In genomic region chr5:143655511-143655943, GRCm38 (mm10) we compare ENCODE assay signal across 9 mouse cellular contexts. TPM values are rescaled to one million over a fixed set of nuclear protein-coding genes. Genes with fewer than 3 reads are reported as not detected.
A peak's percentile ranks its signal among the peaks of the same experiment; 100 is the strongest.
DNase-seq lines count a peak whose midpoint lies in the region; ATAC-seq lines count a peak whose summit lies in the region.
"Had no signal": no experiment of that assay in that cellular context is flagged by ENCODE, and none has a peak within 500 bp of the region (broad histone marks: within the 10 kb centered on the region; RNA-seq: fewer than 3 reads in every experiment).

No protein-coding gene starts in this region.

- WGBS in heart, embryonic 10.5 days = 58% methylated on average over 4 of the region's 4 CpGs
- 60% methylated on average over 4 of the region's 4 CpGs for whole genome bisulfite sequencing in lung, embryonic 15.5 days

- no peaks in the 10 kb centered on the region for H3K9me3 ChIP-seq in heart, embryonic 10.5 days
- H3K9me3 ChIP-seq in lung, embryonic 15.5 days = no peaks in the 10 kb centered on the region

- no peak for DNase-seq in heart, embryonic 10.5 days (ENCODE audit: low spot score)
- DNase-seq in heart, adult 18-20 months = no peak
- no peak for DNase-seq in lung, adult 18-20 months
- DNase-seq in mesoderm, embryonic 11.5 days (ENCODE audit: low read depth, low spot score) = peak; percentile 35
- DNase-seq in right cerebral cortex, postnatal 14 days = no peak
- DNase-seq in adrenal gland, postnatal 10 days = no peak
- DNase-seq: cerebellum, adult 2 months had no signal

- H3K4me2 ChIP-seq in lung, embryonic 15.5 days = no peak overlapping the region

- ATAC-seq in lung, embryonic 15.5 days (ENCODE audit: borderline replicate concordance, extremely low read depth, low FRiP score, low TSS enrichment) = no peak
- peak; percentile 45 for ATAC-seq in erythroid progenitor cell, adult 5-6 weeks (replicated peaks; ENCODE audit: low FRiP score, poor library complexity, severe bottlenecking)

- no peak overlapping the region for H3K4me3 ChIP-seq in heart, embryonic 10.5 days
- no peak overlapping the region for H3K4me3 ChIP-seq in lung, embryonic 15.5 days

- no peaks in the 10 kb centered on the region for H3K27me3 ChIP-seq in heart, embryonic 10.5 days (ENCODE audit: insufficient read depth, poor library complexity, severe bottlenecking)
- no peaks in the 10 kb centered on the region for H3K27me3 ChIP-seq in lung, embryonic 15.5 days

- H3K27ac ChIP-seq in heart, embryonic 10.5 days = peak overlapping the region; percentile 70
- H3K27ac ChIP-seq in lung, embryonic 15.5 days = peak overlapping the region; percentile 79

- H3K36me3 ChIP-seq in heart, embryonic 10.5 days = peaks cover 3% of the 10 kb centered on the region; the same call in 1 of the 2 replicates
- no peaks in the 10 kb centered on the region for H3K36me3 ChIP-seq in lung, embryonic 15.5 days

- H3K9ac ChIP-seq in lung, embryonic 15.5 days = no peak overlapping the region

- peaks cover 42% of the 10 kb centered on the region for H3K4me1 ChIP-seq in heart, embryonic 10.5 days
- peaks cover 55% of the 10 kb centered on the region for H3K4me1 ChIP-seq in lung, embryonic 15.5 days

RNA-seq across cellular contexts. Expression of gene Cyth3, which starts 33.3 kb away (rescaled TPM):
- polyA plus RNA-seq in heart, embryonic 10.5 days (2016; fragmentation: Nextera tagmentation; extraction: Ambion mirVana) = 30.9 and 33.1 TPM in 2 replicates
- total RNA-seq in heart, adult 18-20 months (2021) = 10 to 100 TPM; 33.5 to 39.6 TPM
- polyA plus RNA-seq in lung, embryonic 15.5 days (2015; fragmentation: Nextera tagmentation; extraction: Ambion mirVana) = 49.8 and 57.2 TPM in 2 replicates
- total RNA-seq in erythroid progenitor cell, adult 5-6 weeks (2015; ENCODE audit: low replicate concordance) = 42.2 and 63.7 TPM in 2 replicates
- 53.3 and 72.6 TPM in 2 replicates for total RNA-seq in erythroid progenitor cell, adult 5-6 weeks (2017; ENCODE audit: low replicate concordance)
- 100 to 1,000 TPM; 123 to 151 TPM for total RNA-seq in adrenal gland, postnatal 10 days (2021)
